Mouse (Mus musculus): ENCODE measurements at regions not wholly inside any gene's neighbourhood (a gene's known extent, or its start where the extent isn't known, plus 50 kb on each side); places are given as distances from the start of the nearest gene placed in this dataset.

GRCm38 (mm10) chr19:15617233-15617915, 329.8 kb downstream of the Psat1 start:
- DNase-seq (ENCODE audit: low read depth, low spot score): peak; percentile 50
- no peaks in the 10 kb centered on the region for H3K27me3 ChIP-seq (ENCODE audit: control insufficient read depth, insufficient read depth, low read length, poor library complexity, severe bottlenecking)

DNA sequence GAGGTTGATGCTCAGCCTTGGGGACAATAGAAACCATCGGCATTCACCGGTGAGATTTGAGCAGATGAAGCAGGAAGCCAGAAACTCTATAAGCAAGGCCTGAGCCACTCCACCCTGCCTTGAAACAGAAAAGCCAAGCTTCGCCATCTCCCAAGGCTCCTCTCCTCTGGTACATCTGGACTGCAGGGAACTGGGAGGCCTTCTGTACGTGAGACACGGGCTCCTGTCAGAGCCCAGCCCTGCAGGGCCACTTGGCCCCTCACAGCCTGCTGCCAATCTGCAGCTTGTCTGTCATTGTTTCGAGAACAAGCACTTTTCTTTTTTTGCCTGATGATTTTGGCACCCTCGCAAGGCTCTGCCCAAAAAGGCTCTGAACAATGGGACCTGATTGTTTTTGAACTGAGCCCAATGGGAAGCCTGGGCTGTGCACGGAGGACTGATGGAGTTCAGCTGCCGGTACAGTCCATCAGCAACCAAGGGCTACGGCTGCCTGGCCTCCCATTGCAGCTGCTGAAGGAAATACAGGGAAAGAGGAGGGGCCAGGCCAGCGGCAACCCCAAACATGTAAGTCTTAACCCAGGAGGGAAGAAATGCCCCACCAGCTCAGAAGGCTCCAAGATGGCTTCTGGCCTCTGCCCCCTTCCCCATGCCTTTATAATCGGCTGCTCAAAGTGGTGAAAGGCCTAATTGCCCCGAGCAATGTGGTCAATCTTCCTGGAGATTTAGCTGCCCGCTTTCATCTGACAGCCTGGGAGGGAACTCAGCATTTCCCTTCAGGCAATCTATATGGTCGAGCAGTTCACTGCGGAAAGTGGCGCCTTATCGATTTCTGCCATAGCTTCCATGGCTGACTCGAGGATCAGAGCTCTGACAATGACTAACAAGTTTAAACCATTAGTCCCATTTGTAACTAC, 332.2 kb downstream of the Psat1 start:
- H3K36me3 ChIP-seq (ENCODE audit: control insufficient read depth, insufficient read depth, low read length, poor library complexity, severe bottlenecking): no peaks in the 10 kb centered on the region
- H3K27me3 ChIP-seq (ENCODE audit: control insufficient read depth, insufficient read depth, low read length, poor library complexity, severe bottlenecking): no peaks in the 10 kb centered on the region
- DNase-seq (ENCODE audit: low read depth, low spot score): no peak

More at GRCm38 (mm10) chr19:15617233-15617915, 329.8 kb downstream of the Psat1 start:
- H3K36me3 ChIP-seq (ENCODE audit: control insufficient read depth, insufficient read depth, low read length, poor library complexity, severe bottlenecking): no peaks in the 10 kb centered on the region

DNA sequence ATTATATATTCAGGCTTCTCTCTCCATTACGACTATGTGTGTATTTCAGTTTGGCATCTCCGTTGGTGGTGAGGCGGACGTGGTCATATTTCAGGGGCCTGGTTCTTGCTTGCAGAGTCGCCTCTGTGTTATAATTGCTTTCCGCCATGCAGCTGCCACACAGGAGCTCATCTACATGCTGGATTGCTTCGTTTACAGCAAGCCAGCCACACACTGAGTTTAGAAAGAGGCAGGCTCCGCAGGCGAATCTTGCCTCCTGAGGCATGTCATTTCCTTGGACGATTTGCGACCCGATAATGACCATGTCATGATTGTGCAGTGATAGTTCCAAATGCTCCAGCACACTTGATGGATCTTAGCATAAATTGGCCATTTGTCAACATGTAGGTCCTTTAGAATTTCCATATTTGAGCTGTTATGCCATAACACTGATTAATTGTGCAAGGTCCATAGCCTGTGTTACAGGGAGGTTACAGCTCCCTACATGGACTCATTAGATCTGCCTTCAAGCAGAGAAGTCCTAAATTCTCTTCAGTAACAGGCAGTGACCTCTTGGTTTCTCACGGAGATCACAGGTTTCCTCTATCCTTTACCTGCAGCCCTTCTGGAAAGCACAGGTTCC, 335.9 kb downstream of the Psat1 start:
- Histone ChIP-seq H3K36me3 (ENCODE audit: control insufficient read depth, insufficient read depth, low read length, poor library complexity, severe bottlenecking) (no peaks in the 10 kb centered on the region), H3K27me3 (ENCODE audit: control insufficient read depth, insufficient read depth, low read length, poor library complexity, severe bottlenecking) (no peaks in the 10 kb centered on the region)
- no peak for DNase-seq (ENCODE audit: low read depth, low spot score)

DNA sequence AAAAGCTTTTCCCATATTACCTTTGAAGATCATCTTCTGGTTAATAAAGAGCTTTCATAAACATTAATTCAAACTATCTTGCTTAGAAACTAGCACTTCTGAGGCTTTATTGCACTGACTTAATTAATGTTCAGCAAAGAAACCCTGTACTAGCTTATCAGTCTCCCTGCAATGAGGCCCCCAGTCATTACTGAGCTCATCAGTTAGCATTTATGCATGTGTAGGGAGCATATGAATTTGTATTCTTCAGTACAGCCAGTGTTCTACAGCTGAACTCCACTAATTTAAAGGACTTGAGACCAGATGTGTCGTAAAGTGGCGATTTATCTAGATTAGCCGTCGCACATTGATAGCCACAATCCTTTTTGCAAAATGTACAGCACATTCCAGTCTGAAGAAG, 340.7 kb downstream of the Psat1 start:
- Histone ChIP-seq H3K36me3 (ENCODE audit: control insufficient read depth, insufficient read depth, low read length, poor library complexity, severe bottlenecking) (no peaks in the 10 kb centered on the region), H3K27me3 (ENCODE audit: control insufficient read depth, insufficient read depth, low read length, poor library complexity, severe bottlenecking) (no peaks in the 10 kb centered on the region)
- no peak for DNase-seq (ENCODE audit: low read depth, low spot score)

GRCm38 (mm10) chr19:15592821-15593220, 354.3 kb downstream of the Psat1 start:
- no peaks in the 10 kb centered on the region for H3K36me3 ChIP-seq (ENCODE audit: control insufficient read depth, insufficient read depth, low read length, poor library complexity, severe bottlenecking)
- H3K27me3 ChIP-seq (ENCODE audit: control insufficient read depth, insufficient read depth, low read length, poor library complexity, severe bottlenecking): no peaks in the 10 kb centered on the region
- no peak for DNase-seq (ENCODE audit: low read depth, low spot score)

DNA sequence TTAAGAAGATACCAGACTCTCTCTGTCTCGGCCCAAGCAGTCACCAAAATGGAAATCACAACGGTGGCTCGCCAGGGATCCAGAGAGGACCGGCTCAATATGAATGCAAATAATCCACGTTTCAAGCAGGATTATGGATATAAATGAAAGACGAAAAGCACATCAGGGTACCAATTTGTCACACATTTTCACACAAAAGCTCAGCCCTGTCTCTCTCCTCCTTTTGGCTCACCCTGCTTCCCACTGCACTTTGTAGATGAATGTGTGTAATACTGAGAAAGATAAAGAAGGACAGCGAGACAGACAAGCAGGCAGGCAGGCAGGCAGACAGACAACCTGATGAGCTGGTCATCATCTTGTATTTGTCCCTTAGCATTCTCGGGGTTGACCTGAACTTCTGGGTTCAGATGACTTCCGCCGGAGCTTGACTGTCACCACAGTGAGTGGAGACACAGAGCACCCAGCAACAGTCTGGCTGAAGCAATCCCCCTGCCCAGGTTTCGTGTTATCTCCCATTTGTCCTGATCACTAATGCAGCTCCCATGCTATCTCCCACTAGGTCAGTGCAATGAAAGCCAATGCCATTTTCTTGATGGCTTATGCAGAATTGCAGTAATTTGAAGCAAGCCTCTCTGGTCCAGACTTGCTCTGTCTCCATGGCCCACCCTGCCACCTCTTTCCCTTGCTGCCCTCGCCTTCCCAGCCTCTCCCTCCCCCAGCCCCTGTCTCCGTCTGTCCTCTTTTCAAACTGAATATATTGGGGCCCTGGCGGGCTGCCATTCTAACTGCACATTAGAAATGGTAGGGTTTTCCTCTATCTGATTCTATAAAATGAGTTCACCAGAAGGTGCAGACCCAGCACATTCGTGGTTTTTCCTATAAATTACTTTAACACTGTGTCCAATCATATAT, 363.1 kb downstream of the Psat1 start:
- DNase-seq (ENCODE audit: low read depth, low spot score): no peak
- H3K27me3 ChIP-seq (ENCODE audit: control insufficient read depth, insufficient read depth, low read length, poor library complexity, severe bottlenecking): no peaks in the 10 kb centered on the region

GRCm38 (mm10) chr19:15583106-15583781, 363.9 kb downstream of the Psat1 start:
- Histone ChIP-seq H3K36me3 (ENCODE audit: control insufficient read depth, insufficient read depth, low read length, poor library complexity, severe bottlenecking) (no peaks in the 10 kb centered on the region), H3K27me3 (ENCODE audit: control insufficient read depth, insufficient read depth, low read length, poor library complexity, severe bottlenecking) (no peaks in the 10 kb centered on the region)
- DNase-seq (ENCODE audit: low read depth, low spot score): no peak

More for the DNA sequence above, 363.1 kb downstream of the Psat1 start:
- H3K36me3 ChIP-seq (ENCODE audit: control insufficient read depth, insufficient read depth, low read length, poor library complexity, severe bottlenecking): no peaks in the 10 kb centered on the region

GRCm38 (mm10) chr19:15571204-15571603, 375.9 kb downstream of the Psat1 start:
- no peaks in the 10 kb centered on the region for H3K36me3 ChIP-seq (ENCODE audit: control insufficient read depth, insufficient read depth, low read length, poor library complexity, severe bottlenecking)
- H3K27me3 ChIP-seq (ENCODE audit: control insufficient read depth, insufficient read depth, low read length, poor library complexity, severe bottlenecking): no peaks in the 10 kb centered on the region
- DNase-seq (ENCODE audit: low read depth, low spot score): no peak

DNA sequence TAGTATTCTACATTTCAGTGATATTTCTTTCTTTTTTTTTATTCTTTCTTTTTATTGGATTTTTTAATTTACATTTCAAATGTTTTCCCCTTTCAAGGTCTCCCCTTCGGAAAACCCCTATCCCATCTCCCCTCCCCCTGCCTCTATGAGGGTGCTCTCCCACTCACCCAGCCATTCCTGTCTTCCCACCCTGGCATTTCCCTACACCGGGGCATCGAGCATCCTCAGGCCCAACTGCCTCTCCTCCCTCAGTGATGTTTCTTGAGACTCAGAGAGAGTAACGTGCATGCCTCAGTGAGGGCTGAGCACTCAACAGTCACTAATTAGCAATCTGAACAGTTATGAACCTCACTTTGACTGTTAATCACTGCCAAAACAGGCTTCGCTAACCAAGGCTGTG, 385.6 kb downstream of the Psat1 start:
- no peak for DNase-seq (ENCODE audit: low read depth, low spot score)
- Histone ChIP-seq H3K27me3 (ENCODE audit: control insufficient read depth, insufficient read depth, low read length, poor library complexity, severe bottlenecking) (no peaks in the 10 kb centered on the region), H3K36me3 (ENCODE audit: control insufficient read depth, insufficient read depth, low read length, poor library complexity, severe bottlenecking) (no peaks in the 10 kb centered on the region)

- Histone ChIP-seq H3K36me3 (ENCODE audit: control insufficient read depth, insufficient read depth, low read length, poor library complexity, severe bottlenecking) (no peaks in the 10 kb centered on the region), H3K27me3 (ENCODE audit: control insufficient read depth, insufficient read depth, low read length, poor library complexity, severe bottlenecking) (no peaks in the 10 kb centered on the region)
- no peak for DNase-seq (ENCODE audit: low read depth, low spot score)
Observed at GRCm38 (mm10) chr19:15553953-15554352, 393.2 kb downstream of the Psat1 start.

GRCm38 (mm10) chr19:15517853-15518252, 429.3 kb downstream of the Psat1 start:
- H3K36me3 ChIP-seq (ENCODE audit: control insufficient read depth, insufficient read depth, low read length, poor library complexity, severe bottlenecking): no peaks in the 10 kb centered on the region

GRCm38 (mm10) chr19:15516566-15517305, 430.4 kb downstream of the Psat1 start:
- no peaks in the 10 kb centered on the region for H3K27me3 ChIP-seq (ENCODE audit: control insufficient read depth, insufficient read depth, low read length, poor library complexity, severe bottlenecking)
- H3K36me3 ChIP-seq (ENCODE audit: control insufficient read depth, insufficient read depth, low read length, poor library complexity, severe bottlenecking): no peaks in the 10 kb centered on the region
- no peak for DNase-seq (ENCODE audit: low read depth, low spot score)

More at GRCm38 (mm10) chr19:15517853-15518252, 429.3 kb downstream of the Psat1 start:
- no peak for DNase-seq (ENCODE audit: low read depth, low spot score)
- H3K27me3 ChIP-seq (ENCODE audit: control insufficient read depth, insufficient read depth, low read length, poor library complexity, severe bottlenecking): no peaks in the 10 kb centered on the region

- no peak for DNase-seq (ENCODE audit: low read depth, low spot score)
- Histone ChIP-seq H3K27me3 (ENCODE audit: control insufficient read depth, insufficient read depth, low read length, poor library complexity, severe bottlenecking) (no peaks in the 10 kb centered on the region), H3K36me3 (ENCODE audit: control insufficient read depth, insufficient read depth, low read length, poor library complexity, severe bottlenecking) (no peaks in the 10 kb centered on the region)
Observed at GRCm38 (mm10) chr19:15513197-15513596, 433.9 kb downstream of the Psat1 start.
